Mouse (Mus musculus) lung, postnatal 0 days (tissue): ENCODE data around the gene Ppp1r15a.

Source experiments
- CTCF ChIP-seq: IDR thresholded peaks from 2 replicates; pipeline ENCODE4 v1.5.1; 2016; ENCODE audit warnings: antibody characterized with exemption, mild to moderate bottlenecking
- EP300 ChIP-seq: IDR thresholded peaks from 2 replicates; pipeline ENCODE4 v1.6.1; 2016; ENCODE audit warnings: antibody characterized with exemption, mild to moderate bottlenecking, control low read depth

DNA sequence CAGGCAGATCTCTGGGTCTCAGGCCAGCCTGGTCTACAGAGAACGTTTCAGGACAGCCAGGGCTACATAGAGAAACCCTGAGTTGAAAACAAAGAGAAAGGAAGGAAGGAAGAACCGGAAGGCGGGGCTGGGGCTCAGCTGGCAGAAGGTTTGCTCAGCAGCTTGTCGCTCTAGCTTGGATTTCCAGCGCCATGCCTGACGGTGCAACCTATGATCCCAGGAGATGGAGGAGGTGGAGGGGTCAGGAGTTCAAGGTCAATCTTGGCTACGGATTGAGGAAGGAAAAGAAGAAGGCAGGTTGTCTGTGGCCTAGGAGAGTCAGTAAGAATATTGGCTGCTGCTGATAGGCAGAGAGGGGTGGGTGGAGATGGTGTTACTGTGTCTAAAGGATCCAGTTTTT is 34.2 kb upstream of the Ppp1r15a start:
- TF ChIP-seq CTCF (no peak), EP300 (no peak)
